Mouse (Mus musculus) forebrain, embryonic 15.5 days (tissue): ENCODE measurements around the gene Krtap4-8. TPM values are rescaled to one million over a fixed set of nuclear protein-coding genes. Genes with fewer than 3 reads are reported as not detected.
"Not testable (repeated sequence)": the region's sequence is repeated elsewhere in the genome, so short reads cannot be mapped to it uniquely, and the experiment has no call there.

Experiments used
- ATAC-seq: fragments of 200-750 bp; cut with Nextera tagmentation; replicated peaks from 2 replicates; pipeline ENCODE4 v1.8.0; 2017; ENCODE audit warnings: mild to moderate bottlenecking, moderate TSS enrichment, moderate library complexity
- H3K27ac ChIP-seq: fragments of 300-500 bp; sonication (generic); replicated peaks from 2 replicates; pipeline ENCODE4 v1.5.1; 2015; ENCODE audit warnings: mild to moderate bottlenecking, inconsistent platforms
- H3K27me3 ChIP-seq: fragments of 300-500 bp; sonication (generic); 2 replicates; pipeline ENCODE4 v1.6.1; 2015; ENCODE audit warnings: inconsistent platforms
- H3K36me3 ChIP-seq: fragments of 300-500 bp; sonication (generic); 2 replicates; pipeline ENCODE4 v1.6.1; 2015; ENCODE audit warnings: mild to moderate bottlenecking, inconsistent platforms
- H3K4me1 ChIP-seq: fragments of 300-500 bp; sonication (generic); 2 replicates; pipeline ENCODE4 v1.6.1; 2015; ENCODE audit warnings: inconsistent platforms
- H3K4me2 ChIP-seq: fragments of 300-500 bp; sonication (generic); replicated peaks from 2 replicates; pipeline ENCODE4 v1.6.1; 2015; ENCODE audit warnings: mild to moderate bottlenecking, inconsistent platforms
- H3K4me3 ChIP-seq: fragments of 300-500 bp; sonication (generic); 2 replicates; pipeline ENCODE4 v1.5.1; 2015; ENCODE audit warnings: mild to moderate bottlenecking, inconsistent platforms
- H3K9ac ChIP-seq: fragments of 300-500 bp; sonication (generic); replicated peaks from 2 replicates; pipeline ENCODE4 v1.6.1; 2015; ENCODE audit warnings: mild to moderate bottlenecking, inconsistent platforms
- H3K9me3 ChIP-seq: fragments of 300-500 bp; sonication (generic); 2 replicates; pipeline ENCODE4 v1.6.1; 2016; ENCODE audit warnings: inconsistent platforms
- WGBS: fragments of 180-500 bp; shearing (Covaris S2); methylation state at CpG from one replicate; pipeline ENCODE4 v1.1.7; 2015; ENCODE audit warnings: mixed read lengths; 5-methylcytosine and 5-hydroxymethylcytosine counted together
- polyA plus RNA-seq: library from polyadenylated mRNA; unstranded; fragments of >200 nt; fragmentation: Nextera tagmentation; extraction: Ambion mirVana; gene quantifications from 2 replicates; pipeline ENCODE4 v1.2.1, GENCODE M21; 2015

Krtap4-8 gene
- polyA plus RNA-seq: not detected in 2 replicates

- H3K9me3 ChIP-seq: no peaks in the 10 kb centered on the region
- 87% methylated on average over 2 of the region's 2 CpGs for WGBS
- no peak within 1 kb of the TSS for H3K4me3 ChIP-seq
- H3K36me3 ChIP-seq: no peaks in the 10 kb centered on the region
- no peaks in the 10 kb centered on the region for H3K27me3 ChIP-seq
- H3K4me1 ChIP-seq: no peaks in the 10 kb centered on the region
- H3K4me2 ChIP-seq: no peak within 1 kb of the TSS
- no peak within 1 kb of the TSS for H3K27ac ChIP-seq
- ATAC-seq: no peak
- no peak within 1 kb of the TSS for H3K9ac ChIP-seq
Observed at GRCm38 (mm10) chr11:99780604-99781003, at the start of gene Krtap4-8. Gene Krtap4-8 (minus strand): TSS chr11:99780704.

- H3K27ac ChIP-seq, H3K27me3 ChIP-seq, H3K9me3 ChIP-seq, H3K36me3 ChIP-seq, H3K4me2 ChIP-seq, H3K4me3 ChIP-seq, H3K4me1 ChIP-seq, ATAC-seq, H3K9ac ChIP-seq: not testable (repeated sequence)
- 86% methylated on average over 2 of the region's 2 CpGs for WGBS
Observed at GRCm38 (mm10) chr11:99815566-99815965, 35.1 kb upstream of the Krtap4-8 start, which contains the start of gene Gm11564. Gene Gm11564 (minus strand): TSS chr11:99815666.

GRCm38 (mm10) chr11:99809792-99810191, 29.3 kb upstream of the Krtap4-8 start, which contains the start of gene Krtap4-13:
Gene Krtap4-13 (minus strand): TSS chr11:99809892.
- not testable (repeated sequence) for ATAC-seq, H3K4me3 ChIP-seq, H3K36me3 ChIP-seq, H3K27ac ChIP-seq, H3K4me2 ChIP-seq, H3K4me1 ChIP-seq, H3K9me3 ChIP-seq, H3K9ac ChIP-seq, H3K27me3 ChIP-seq

- H3K27me3 ChIP-seq, H3K36me3 ChIP-seq, H3K9ac ChIP-seq, H3K4me2 ChIP-seq, H3K9me3 ChIP-seq, H3K4me3 ChIP-seq, ATAC-seq, H3K27ac ChIP-seq, H3K4me1 ChIP-seq: not testable (repeated sequence)
- WGBS: no CpG with 5 or more reads among the region's 1 CpGs
Observed at GRCm38 (mm10) chr11:99804346-99804745, 23.8 kb upstream of the Krtap4-8 start, which contains the start of gene Gm11554. Gene Gm11554 (minus strand): TSS chr11:99804446.

GRCm38 (mm10) chr11:99798832-99799231, 18.3 kb upstream of the Krtap4-8 start, which contains the start of gene Gm11569:
Gene Gm11569 (minus strand): TSS chr11:99798932.
- not testable (repeated sequence) for H3K27me3 ChIP-seq, H3K4me1 ChIP-seq, H3K9ac ChIP-seq, H3K9me3 ChIP-seq, H3K27ac ChIP-seq, ATAC-seq, H3K4me2 ChIP-seq, H3K4me3 ChIP-seq, H3K36me3 ChIP-seq
- WGBS: no CpG with 5 or more reads among the region's 1 CpGs

GRCm38 (mm10) chr11:99793367-99793766, 12.9 kb upstream of the Krtap4-8 start, which contains the start of gene Gm11596:
Gene Gm11596 (minus strand): TSS chr11:99793467.
- Histone ChIP-seq H3K36me3 (no peaks in the 10 kb centered on the region), H3K4me3 (no peak within 1 kb of the TSS), H3K27me3 (no peaks in the 10 kb centered on the region), H3K9ac (no peak within 1 kb of the TSS), H3K9me3 (no peaks in the 10 kb centered on the region), H3K4me1 (no peaks in the 10 kb centered on the region), H3K27ac (no peak within 1 kb of the TSS), H3K4me2 (no peak within 1 kb of the TSS)
- ATAC-seq: no peak
- WGBS: 72% methylated on average over 2 of the region's 2 CpGs

GRCm38 (mm10) chr11:99784900-99785299, 4.4 kb upstream of the Krtap4-8 start, which contains the start of gene Krtap4-9:
Gene Krtap4-9 (plus strand): TSS chr11:99785200.
- H3K9ac ChIP-seq, ATAC-seq, H3K27ac ChIP-seq, H3K4me3 ChIP-seq, H3K4me2 ChIP-seq, H3K27me3 ChIP-seq, H3K36me3 ChIP-seq, H3K9me3 ChIP-seq, H3K4me1 ChIP-seq: not testable (repeated sequence)

GRCm38 (mm10) chr11:99778401-99778800, 2.1 kb downstream of the Krtap4-8 start:
- Histone ChIP-seq H3K27ac (no peak overlapping the region), H3K9ac (no peak overlapping the region), H3K9me3 (no peaks in the 10 kb centered on the region), H3K4me2 (no peak overlapping the region), H3K36me3 (no peaks in the 10 kb centered on the region), H3K4me1 (no peaks in the 10 kb centered on the region), H3K27me3 (no peaks in the 10 kb centered on the region), H3K4me3 (no peak overlapping the region)
- no peak for ATAC-seq
- WGBS: 48% methylated on average over 7 of the region's 7 CpGs

GRCm38 (mm10) chr11:99772813-99773212, 7.7 kb downstream of the Krtap4-8 start, which contains the start of gene Gm11595:
Gene Gm11595 (minus strand): TSS chr11:99772913.
- not testable (repeated sequence) for H3K27me3 ChIP-seq, H3K4me1 ChIP-seq, H3K4me2 ChIP-seq, H3K36me3 ChIP-seq, H3K9ac ChIP-seq, H3K27ac ChIP-seq, H3K4me3 ChIP-seq, ATAC-seq, H3K9me3 ChIP-seq

- no peaks in the 10 kb centered on the region for H3K36me3 ChIP-seq
- H3K4me1 ChIP-seq: no peaks in the 10 kb centered on the region
- no peaks in the 10 kb centered on the region for H3K27me3 ChIP-seq
- H3K4me2 ChIP-seq: no peak overlapping the region
- WGBS: 66% methylated on average over 2 of the region's 2 CpGs
- ATAC-seq: no peak
- no peak overlapping the region for H3K27ac ChIP-seq
- no peak overlapping the region for H3K9ac ChIP-seq
- no peaks in the 10 kb centered on the region for H3K9me3 ChIP-seq
- H3K4me3 ChIP-seq: no peak overlapping the region
Observed at GRCm38 (mm10) chr11:99768410-99768809, 12.1 kb downstream of the Krtap4-8 start.

GRCm38 (mm10) chr11:99758877-99759276, 21.6 kb downstream of the Krtap4-8 start:
- 94% methylated on average over 1 of the region's 1 CpGs for WGBS
- Histone ChIP-seq H3K4me3 (no peak overlapping the region), H3K9me3 (no peaks in the 10 kb centered on the region), H3K27me3 (no peaks in the 10 kb centered on the region), H3K36me3 (no peaks in the 10 kb centered on the region), H3K4me2 (no peak overlapping the region), H3K4me1 (no peaks in the 10 kb centered on the region), H3K27ac (no peak overlapping the region), H3K9ac (no peak overlapping the region)
- no peak for ATAC-seq

- H3K27me3 ChIP-seq: no peaks in the 10 kb centered on the region
- H3K9ac ChIP-seq: no peak overlapping the region
- no peaks in the 10 kb centered on the region for H3K4me1 ChIP-seq
- ATAC-seq: no peak
- H3K4me3 ChIP-seq: no peak overlapping the region
- no peak overlapping the region for H3K27ac ChIP-seq
- no peaks in the 10 kb centered on the region for H3K9me3 ChIP-seq
- H3K4me2 ChIP-seq: no peak overlapping the region
- H3K36me3 ChIP-seq: no peaks in the 10 kb centered on the region
- WGBS: 95% methylated on average over 3 of the region's 3 CpGs
Observed at GRCm38 (mm10) chr11:99743985-99744384, 36.5 kb downstream of the Krtap4-8 start.

GRCm38 (mm10) chr11:99734190-99734589, 46.3 kb downstream of the Krtap4-8 start, which contains the start of gene Gm14180:
Gene Gm14180 (minus strand): TSS chr11:99734290.
- Histone ChIP-seq H3K4me1 (no peaks in the 10 kb centered on the region), H3K27ac (no peak within 1 kb of the TSS), H3K4me3 (no peak within 1 kb of the TSS), H3K9me3 (no peaks in the 10 kb centered on the region), H3K36me3 (no peaks in the 10 kb centered on the region), H3K9ac (no peak within 1 kb of the TSS), H3K4me2 (no peak within 1 kb of the TSS), H3K27me3 (no peaks in the 10 kb centered on the region)
- ATAC-seq: no peak
- 62% methylated on average over 2 of the region's 2 CpGs for WGBS
